Mouse (Mus musculus) neural tube, embryonic 15.5 days (tissue): Measurements from ENCODE around the gene Myo9b. TPM values are rescaled to one million over a fixed set of nuclear protein-coding genes. Genes with fewer than 3 reads are reported as not detected.
"Not testable (repeated sequence)": the region's sequence is repeated elsewhere in the genome, so short reads cannot be mapped to it uniquely, and the experiment has no call there.

Source experiments
- ATAC-seq: fragments of 200-750 bp; cut with Nextera tagmentation; 2 replicates; pipeline ENCODE4 v1.8.0; 2017; ENCODE audit warnings: mild to moderate bottlenecking, moderate TSS enrichment, moderate library complexity; ENCODE audit not compliant: low FRiP score
- H3K27ac ChIP-seq: fragments of 300-500 bp; sonication (generic); replicated peaks from 2 replicates; pipeline ENCODE4 v1.5.1; 2015; ENCODE audit warnings: mild to moderate bottlenecking, inconsistent platforms
- H3K27me3 ChIP-seq: fragments of 300-500 bp; sonication (generic); replicated peaks from 2 replicates; pipeline ENCODE4 v1.6.1; 2015; ENCODE audit warnings: inconsistent platforms
- H3K36me3 ChIP-seq: fragments of 300-500 bp; sonication (generic); 2 replicates; pipeline ENCODE4 v1.6.1; 2015; ENCODE audit warnings: inconsistent platforms
- H3K4me1 ChIP-seq: fragments of 300-500 bp; sonication (generic); 2 replicates; pipeline ENCODE4 v1.6.1; 2015; ENCODE audit warnings: inconsistent platforms
- H3K4me2 ChIP-seq: fragments of 300-500 bp; sonication (generic); 2 replicates; pipeline ENCODE4 v1.6.1; 2015; ENCODE audit warnings: inconsistent platforms, mild to moderate bottlenecking, moderate library complexity
- H3K4me3 ChIP-seq: fragments of 300-500 bp; sonication (generic); replicated peaks from 2 replicates; pipeline ENCODE4 v1.5.1; 2015; ENCODE audit warnings: mild to moderate bottlenecking, inconsistent platforms
- H3K9ac ChIP-seq: fragments of 300-500 bp; sonication (generic); replicated peaks from 2 replicates; pipeline ENCODE4 v1.6.1; 2015; ENCODE audit warnings: mild to moderate bottlenecking, inconsistent platforms
- H3K9me3 ChIP-seq: fragments of 300-500 bp; sonication (generic); replicated peaks from 2 replicates; pipeline ENCODE4 v1.6.1; 2016; ENCODE audit warnings: inconsistent platforms
- WGBS: fragments of 180-500 bp; shearing (Covaris S2); methylation state at CpG from one replicate; pipeline ENCODE4 v1.1.7; 2015; ENCODE audit warnings: mixed read lengths; 5-methylcytosine and 5-hydroxymethylcytosine counted together
- polyA plus RNA-seq: library from polyadenylated mRNA; unstranded; fragments of >200 nt; fragmentation: Nextera tagmentation; extraction: Ambion mirVana; gene quantifications from 2 replicates; pipeline ENCODE4 v1.2.1, GENCODE M21; 2015

Gene Myo9b
- polyA plus RNA-seq, 1 experiment from 2014 or later: 14.9 TPM

DNA sequence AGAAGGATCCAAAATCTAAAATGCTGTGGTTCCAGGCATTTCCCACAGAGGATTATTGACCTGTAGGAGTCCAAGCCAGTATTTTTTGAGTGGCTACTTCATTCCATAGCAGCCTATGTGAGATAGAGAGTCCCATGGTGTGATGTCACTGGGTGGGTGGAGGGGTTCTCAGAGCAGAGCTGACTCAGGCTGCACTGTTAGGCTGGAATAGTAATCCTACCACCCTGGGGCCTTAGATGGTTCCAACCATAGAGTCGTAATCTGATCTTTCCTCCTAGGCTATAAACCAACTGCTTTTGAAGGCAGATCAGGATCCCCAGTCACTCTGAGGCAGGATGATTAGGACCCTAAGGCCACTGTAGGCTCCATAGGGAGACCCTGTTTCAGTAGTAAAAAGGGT is 6.9 kb downstream of the Myo9b start:
- not testable (repeated sequence) for H3K27me3 ChIP-seq, H3K4me3 ChIP-seq
- whole genome bisulfite sequencing: 62% methylated on average over 1 of the region's 1 CpGs

DNA sequence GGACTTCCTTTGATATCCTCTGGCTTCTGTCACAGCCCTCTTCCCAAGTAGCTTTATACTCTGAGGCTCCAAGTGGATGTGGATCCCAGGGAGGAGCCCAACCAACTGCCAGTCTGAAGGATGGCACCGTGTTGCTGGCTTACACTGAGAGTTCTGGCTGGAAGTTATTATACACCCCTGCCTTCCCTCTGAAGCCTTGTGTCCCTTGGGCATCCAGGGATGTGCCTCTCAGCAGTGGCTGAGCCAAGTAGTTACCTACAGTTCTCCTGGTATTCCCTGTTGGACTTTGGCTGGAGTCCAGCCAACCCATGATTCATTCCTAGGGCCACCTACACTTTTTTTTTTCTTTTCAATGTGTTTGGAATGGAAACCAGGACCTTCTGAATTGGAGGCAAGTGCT is 9.2 kb downstream of the Myo9b start:
- not testable (repeated sequence) for H3K4me3 ChIP-seq, ATAC-seq, H3K36me3 ChIP-seq, H3K27me3 ChIP-seq, H3K27ac ChIP-seq, H3K9me3 ChIP-seq, H3K4me1 ChIP-seq, H3K4me2 ChIP-seq, H3K9ac ChIP-seq
- 100% methylated on average over 1 of the region's 1 CpGs for WGBS

More for the DNA sequence above, 6.9 kb downstream of the Myo9b start:
- not testable (repeated sequence) for ATAC-seq, H3K9me3 ChIP-seq, H3K9ac ChIP-seq, H3K27ac ChIP-seq, H3K36me3 ChIP-seq, H3K4me2 ChIP-seq
- peaks cover 15% of the 10 kb centered on the region for H3K4me1 ChIP-seq

DNA sequence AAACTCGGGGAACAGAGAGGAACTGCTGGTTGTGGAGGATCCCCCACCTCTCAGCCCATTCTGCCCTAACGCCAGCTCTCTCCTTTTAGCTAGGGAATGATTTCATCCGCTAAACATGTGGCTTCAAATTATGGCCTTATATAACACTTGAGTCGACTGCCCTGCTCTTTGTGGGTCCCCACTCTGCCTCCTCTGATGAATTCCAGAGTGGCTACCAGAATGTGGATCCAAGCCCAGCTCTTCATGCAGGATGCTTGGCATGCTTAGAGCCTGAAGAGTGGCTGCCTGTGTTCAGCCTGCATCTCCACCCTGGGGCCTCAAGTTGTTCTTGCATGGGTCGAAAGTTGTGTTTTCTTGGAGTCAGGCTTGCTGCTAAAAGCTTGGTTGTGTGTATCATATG is 10.1 kb downstream of the Myo9b start:
- Histone ChIP-seq H3K4me2 (no peak overlapping the region), H3K27ac (no peak overlapping the region), H3K36me3 (0 out of 2 replicates have a peak, but pooled peaks cover 3% of the 10 kb centered on the region), H3K27me3 (no peaks in the 10 kb centered on the region), H3K4me1 (peaks cover 8% of the 10 kb centered on the region), H3K9me3 (no peaks in the 10 kb centered on the region), H3K9ac (no peak overlapping the region), H3K4me3 (no peak overlapping the region)
- no peak for ATAC-seq
- WGBS: 84% methylated on average over 5 of the region's 5 CpGs

DNA sequence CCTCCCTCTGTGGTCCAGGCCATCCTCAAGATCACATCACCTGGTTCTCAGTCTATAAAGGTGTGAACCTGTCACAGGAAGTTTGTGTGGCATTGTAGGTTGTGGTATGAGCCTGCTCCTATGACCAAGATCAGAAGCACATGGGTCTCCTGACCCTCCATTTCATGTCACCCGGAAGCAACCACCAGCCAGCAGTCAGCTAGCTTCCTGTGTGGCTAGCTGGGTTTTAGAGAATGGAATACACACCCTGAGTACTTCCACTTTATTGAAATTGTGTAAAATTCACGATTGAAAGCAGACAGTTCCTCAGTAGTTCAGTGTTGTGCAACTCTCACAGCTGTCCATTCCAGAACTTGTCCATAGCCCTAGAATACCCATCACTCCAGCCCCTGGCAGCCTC is 13.7 kb downstream of the Myo9b start:
- not testable (repeated sequence) for H3K4me2 ChIP-seq, H3K9ac ChIP-seq, H3K9me3 ChIP-seq, H3K27ac ChIP-seq, ATAC-seq, H3K4me1 ChIP-seq, H3K4me3 ChIP-seq, H3K27me3 ChIP-seq
- WGBS: 85% methylated on average over 2 of the region's 2 CpGs
- peaks cover 14% of the 10 kb centered on the region for H3K36me3 ChIP-seq

GRCm38 (mm10) chr8:71288441-71288949 is 16.0 kb downstream of the Myo9b start:
- Histone ChIP-seq H3K4me3 (no peak overlapping the region), H3K4me1 (peaks cover 5% of the 10 kb centered on the region), H3K9ac (no peak overlapping the region), H3K9me3 (no peaks in the 10 kb centered on the region), H3K36me3 (peaks cover 20% of the 10 kb centered on the region), H3K4me2 (no peak overlapping the region), H3K27me3 (no peaks in the 10 kb centered on the region), H3K27ac (no peak overlapping the region)
- ATAC-seq: no peak
- 63% methylated on average over 3 of the region's 3 CpGs for WGBS

- Histone ChIP-seq H3K4me1 (peaks cover 5% of the 10 kb centered on the region), H3K27ac (no peak overlapping the region), H3K36me3 (peaks cover 20% of the 10 kb centered on the region), H3K9me3 (no peaks in the 10 kb centered on the region), H3K4me3 (no peak overlapping the region), H3K9ac (no peak overlapping the region), H3K27me3 (no peaks in the 10 kb centered on the region), H3K4me2 (no peak overlapping the region)
- 90% methylated on average over 7 of the region's 7 CpGs for WGBS
- ATAC-seq: no peak
Observed at GRCm38 (mm10) chr8:71289098-71289497, 16.6 kb downstream of the Myo9b start.

- Histone ChIP-seq H3K4me3 (no peak overlapping the region), H3K36me3 (peaks cover 28% of the 10 kb centered on the region), H3K9me3 (no peaks in the 10 kb centered on the region), H3K4me1 (no peaks in the 10 kb centered on the region), H3K27me3 (no peaks in the 10 kb centered on the region), H3K4me2 (no peak overlapping the region), H3K9ac (no peak overlapping the region), H3K27ac (no peak overlapping the region)
- no peak for ATAC-seq
- 94% methylated on average over 21 of the region's 21 CpGs for WGBS
Observed at GRCm38 (mm10) chr8:71290211-71290610, 17.7 kb downstream of the Myo9b start.

DNA sequence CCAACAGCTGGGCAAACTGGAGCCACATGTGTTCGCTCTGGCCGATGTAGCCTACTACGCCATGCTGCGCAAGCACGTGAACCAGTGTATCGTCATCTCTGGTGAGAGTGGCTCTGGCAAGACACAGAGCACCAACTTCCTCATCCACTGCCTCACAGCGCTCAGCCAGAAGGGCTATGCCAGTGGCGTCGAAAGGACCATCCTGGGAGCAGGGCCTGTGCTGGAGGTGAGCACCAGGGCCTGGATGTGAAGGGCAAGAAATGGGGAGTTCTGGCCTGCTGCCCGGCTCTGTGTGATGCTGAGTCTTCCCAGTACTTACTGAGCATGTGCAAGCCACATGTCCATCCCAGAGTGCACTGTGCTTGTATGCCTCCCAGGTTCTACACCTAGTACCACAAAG is 18.4 kb downstream of the Myo9b start:
- peaks cover 28% of the 10 kb centered on the region for H3K36me3 ChIP-seq
- WGBS: 95% methylated on average over 10 of the region's 10 CpGs

DNA sequence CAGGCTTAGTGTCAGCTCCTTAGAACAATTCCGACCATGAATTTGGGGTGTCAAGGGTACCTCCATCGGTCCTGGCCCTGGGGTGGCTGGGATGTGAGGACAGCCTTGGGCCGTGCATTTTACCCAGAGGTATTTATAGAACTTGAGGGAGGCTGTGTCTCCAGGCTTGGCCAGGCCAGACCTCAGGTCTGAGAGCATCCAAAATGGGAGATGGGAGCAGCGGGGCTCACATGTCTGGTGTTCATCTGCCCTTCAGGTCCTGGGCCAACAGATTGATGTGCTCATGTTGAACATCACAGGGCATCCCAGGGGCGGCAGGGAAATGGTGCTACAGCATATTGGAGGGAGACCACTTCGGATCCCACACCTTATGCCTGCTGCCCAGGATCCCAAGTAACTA is 18.8 kb downstream of the Myo9b start:
- H3K27me3 ChIP-seq: no peaks in the 10 kb centered on the region
- H3K36me3 ChIP-seq: peaks cover 33% of the 10 kb centered on the region
- H3K27ac ChIP-seq: no peak overlapping the region
- ATAC-seq: no peak
- H3K9ac ChIP-seq: no peak overlapping the region
- no peaks in the 10 kb centered on the region for H3K9me3 ChIP-seq
- WGBS: 95% methylated on average over 6 of the region's 6 CpGs
- H3K4me2 ChIP-seq: no peak overlapping the region
- no peak overlapping the region for H3K4me3 ChIP-seq
- H3K4me1 ChIP-seq: no peaks in the 10 kb centered on the region

More for the DNA sequence above, 18.4 kb downstream of the Myo9b start:
- Histone ChIP-seq H3K27ac (no peak overlapping the region), H3K9ac (no peak overlapping the region), H3K4me3 (no peak overlapping the region), H3K4me2 (no peak overlapping the region), H3K4me1 (no peaks in the 10 kb centered on the region), H3K9me3 (no peaks in the 10 kb centered on the region), H3K27me3 (no peaks in the 10 kb centered on the region)
- ATAC-seq: no peak

DNA sequence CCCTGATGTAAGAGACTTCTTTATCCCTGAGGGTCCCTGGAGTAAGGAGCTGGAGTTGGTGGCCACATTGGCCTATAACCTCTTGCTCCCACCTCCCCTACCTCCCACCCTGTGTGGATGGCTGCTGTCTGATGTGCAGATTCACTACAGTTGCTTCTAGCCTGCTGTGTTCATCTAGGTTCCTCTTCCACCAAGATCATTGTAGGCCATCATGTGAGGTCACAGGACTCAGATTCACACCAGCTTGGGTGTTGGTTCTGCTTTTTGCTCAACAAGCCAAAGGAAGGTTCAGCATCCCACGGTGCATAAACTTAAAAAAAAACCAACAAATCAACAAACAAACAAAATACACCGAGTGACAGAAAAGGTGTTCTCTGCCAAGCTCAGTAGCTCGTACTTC is 21.4 kb downstream of the Myo9b start:
- not testable (repeated sequence) for H3K4me2 ChIP-seq, H3K9me3 ChIP-seq, ATAC-seq, H3K4me1 ChIP-seq, H3K9ac ChIP-seq, H3K27me3 ChIP-seq, H3K4me3 ChIP-seq, H3K27ac ChIP-seq
- WGBS: 94% methylated on average over 3 of the region's 3 CpGs
- H3K36me3 ChIP-seq: peaks cover 48% of the 10 kb centered on the region

- Histone ChIP-seq H3K9me3 (no peaks in the 10 kb centered on the region), H3K4me2 (no peak overlapping the region), H3K4me1 (no peaks in the 10 kb centered on the region), H3K27ac (no peak overlapping the region), H3K36me3 (peaks cover 39% of the 10 kb centered on the region), H3K4me3 (no peak overlapping the region), H3K27me3 (no peaks in the 10 kb centered on the region), H3K9ac (no peak overlapping the region)
- 90% methylated on average over 2 of the region's 2 CpGs for WGBS
- no peak for ATAC-seq
Observed at GRCm38 (mm10) chr8:71296188-71296621, 23.7 kb downstream of the Myo9b start.

DNA sequence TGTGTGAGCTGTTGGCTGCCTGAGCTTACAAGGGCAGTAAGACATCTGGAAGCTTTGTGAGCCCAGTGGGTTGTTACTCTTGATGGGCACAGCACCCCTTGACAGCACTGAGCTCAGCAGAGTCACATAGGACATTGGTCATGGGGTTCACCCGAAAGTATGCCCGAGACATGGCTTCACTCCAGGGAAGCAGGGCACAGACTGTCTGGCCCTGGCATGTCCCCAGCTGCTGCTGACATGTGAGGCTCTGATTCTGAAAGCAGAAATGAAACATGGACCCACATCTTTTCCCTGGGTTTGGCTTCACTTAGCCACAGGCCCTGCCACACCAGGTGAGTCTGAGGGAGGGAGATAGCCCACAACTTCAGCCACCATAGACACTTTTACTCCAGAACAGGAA is 24.3 kb downstream of the Myo9b start:
- no peak overlapping the region for H3K9ac ChIP-seq
- H3K27me3 ChIP-seq: no peaks in the 10 kb centered on the region
- no peaks in the 10 kb centered on the region for H3K9me3 ChIP-seq
- no peak overlapping the region for H3K4me2 ChIP-seq
- WGBS: 94% methylated on average over 2 of the region's 2 CpGs
- no peaks in the 10 kb centered on the region for H3K4me1 ChIP-seq
- no peak overlapping the region for H3K4me3 ChIP-seq
- H3K36me3 ChIP-seq: peaks cover 38% of the 10 kb centered on the region
- no peak for ATAC-seq
- no peak overlapping the region for H3K27ac ChIP-seq

DNA sequence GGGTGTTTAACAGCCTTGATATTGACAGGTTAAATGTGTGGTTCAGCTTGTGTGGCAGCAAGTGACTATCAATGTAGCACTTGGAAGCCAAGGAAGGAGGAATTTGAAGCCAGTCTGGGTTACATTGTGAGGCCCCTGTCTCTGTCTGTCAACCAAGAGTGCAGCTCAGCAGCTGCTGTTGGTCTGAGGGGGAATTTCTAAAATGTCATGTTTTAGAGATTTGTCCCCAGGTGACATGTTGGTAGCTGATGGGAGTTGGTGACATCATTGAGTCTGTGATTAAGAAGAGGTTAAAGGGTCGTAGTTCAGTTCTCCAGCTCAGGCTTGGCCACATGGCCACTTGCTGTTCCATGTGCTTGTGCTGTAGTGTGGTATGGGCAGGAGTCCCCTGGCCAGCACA is 24.9 kb downstream of the Myo9b start:
- Histone ChIP-seq H3K4me2 (no peak overlapping the region), H3K4me3 (no peak overlapping the region), H3K9me3 (no peaks in the 10 kb centered on the region), H3K36me3 (peaks cover 42% of the 10 kb centered on the region), H3K9ac (no peak overlapping the region), H3K27ac (no peak overlapping the region), H3K4me1 (no peaks in the 10 kb centered on the region), H3K27me3 (no peaks in the 10 kb centered on the region)
- no peak for ATAC-seq
- 100% methylated on average over 1 of the region's 1 CpGs for WGBS
